Mouse (Mus musculus): ENCODE results near the gene Grm5. TPM values are rescaled to one million over a fixed set of nuclear protein-coding genes. Genes with fewer than 3 reads are reported as not detected.

The Grm5 gene
- polyA plus RNA-seq, 1 experiment, result not detected

GRCm38 (mm10) chr7:88096536-88097107 lies 512.7 kb downstream of the Grm5 start:
- WGBS, result 24% methylated on average over 1 of the region's 1 CpGs
- TF ChIP-seq CTCF (IDR thresholded peaks at IDR 0.05; ENCODE audit: extremely low read depth, insufficient read length, insufficient replicate concordance, low read depth, low read length), result no peak
- TF ChIP-seq POLR2A (IDR thresholded peaks at IDR 0.05; ENCODE audit: low read depth, low read length), result no peak
- no peak overlapping the region for H3K27ac ChIP-seq (ENCODE audit: insufficient read depth, low read depth, low read length)
- H3K27me3 ChIP-seq (ENCODE audit: control insufficient read depth, insufficient read depth, low read length), result no peaks in the 10 kb centered on the region
- H3K4me1 ChIP-seq (ENCODE audit: control insufficient read depth, insufficient read depth, insufficient read length, low read length), result no peaks in the 10 kb centered on the region
- H3K4me3 ChIP-seq (ENCODE audit: low read depth, low read length), result no peak overlapping the region
- no peaks in the 10 kb centered on the region for H3K36me3 ChIP-seq (ENCODE audit: control insufficient read depth, insufficient read depth, low read length)

GRCm38 (mm10) chr7:88097715-88098114 lies 513.7 kb downstream of the Grm5 start:
- TF ChIP-seq CTCF (IDR thresholded peaks at IDR 0.05; ENCODE audit: extremely low read depth, insufficient read length, insufficient replicate concordance, low read depth, low read length) (0 out of 2 replicates have a peak, but pooled peaks have one; percentile 21), POLR2A (IDR thresholded peaks at IDR 0.05; ENCODE audit: low read depth, low read length) (no peak)
- H3K27ac ChIP-seq (ENCODE audit: insufficient read depth, low read depth, low read length), result no peak overlapping the region

GRCm38 (mm10) chr7:88116724-88117409 lies 532.9 kb downstream of the Grm5 start:
- WGBS, result 60% methylated on average over 6 of the region's 6 CpGs
- H3K36me3 ChIP-seq (ENCODE audit: control insufficient read depth, insufficient read depth, low read length), result no peaks in the 10 kb centered on the region
- H3K4me3 ChIP-seq (ENCODE audit: low read depth, low read length), result no peak overlapping the region
- TF ChIP-seq POLR2A (IDR thresholded peaks at IDR 0.05; ENCODE audit: low read depth, low read length) (no peak), CTCF (IDR thresholded peaks at IDR 0.05; ENCODE audit: extremely low read depth, insufficient read length, insufficient replicate concordance, low read depth, low read length) (no peak)
- no peak overlapping the region for H3K27ac ChIP-seq (ENCODE audit: insufficient read depth, low read depth, low read length)
- H3K27me3 ChIP-seq (ENCODE audit: control insufficient read depth, insufficient read depth, low read length), result no peaks in the 10 kb centered on the region
- no peaks in the 10 kb centered on the region for H3K4me1 ChIP-seq (ENCODE audit: control insufficient read depth, insufficient read depth, insufficient read length, low read length)

More at GRCm38 (mm10) chr7:88097715-88098114, 513.7 kb downstream of the Grm5 start:
- H3K4me3 ChIP-seq (ENCODE audit: low read depth, low read length), result no peak overlapping the region
- WGBS, result 0% methylated on average over 1 of the region's 1 CpGs
- no peaks in the 10 kb centered on the region for H3K36me3 ChIP-seq (ENCODE audit: control insufficient read depth, insufficient read depth, low read length)
- no peaks in the 10 kb centered on the region for H3K4me1 ChIP-seq (ENCODE audit: control insufficient read depth, insufficient read depth, insufficient read length, low read length)
- no peaks in the 10 kb centered on the region for H3K27me3 ChIP-seq (ENCODE audit: control insufficient read depth, insufficient read depth, low read length)

- WGBS, result 79% methylated on average over 8 of the region's 8 CpGs
- no peaks in the 10 kb centered on the region for H3K36me3 ChIP-seq (ENCODE audit: control insufficient read depth, insufficient read depth, low read length)
- H3K4me3 ChIP-seq (ENCODE audit: low read depth, low read length), result no peak overlapping the region
- no peak overlapping the region for H3K27ac ChIP-seq (ENCODE audit: insufficient read depth, low read depth, low read length)
- no peak for TF ChIP-seq POLR2A (IDR thresholded peaks at IDR 0.05; ENCODE audit: low read depth, low read length)
- TF ChIP-seq CTCF (IDR thresholded peaks at IDR 0.05; ENCODE audit: extremely low read depth, insufficient read length, insufficient replicate concordance, low read depth, low read length), result no peak
- peaks cover 3% of the 10 kb centered on the region; the same call in 1 of the 2 replicates for H3K4me1 ChIP-seq (ENCODE audit: control insufficient read depth, insufficient read depth, insufficient read length, low read length)
- no peaks in the 10 kb centered on the region for H3K27me3 ChIP-seq (ENCODE audit: control insufficient read depth, insufficient read depth, low read length)
Measured at GRCm38 (mm10) chr7:88128080-88128848, 544.3 kb downstream of the Grm5 start.

- H3K27me3 ChIP-seq (ENCODE audit: control insufficient read depth, insufficient read depth, low read length), result no peaks in the 10 kb centered on the region
- H3K4me1 ChIP-seq (ENCODE audit: control insufficient read depth, insufficient read depth, insufficient read length, low read length), result peaks cover 3% of the 10 kb centered on the region; the same call in 1 of the 2 replicates
- 15% methylated on average over 41 of the region's 41 CpGs for whole genome bisulfite sequencing
- H3K4me3 ChIP-seq (ENCODE audit: low read depth, low read length), result peak overlapping the region; percentile 33
- H3K36me3 ChIP-seq (ENCODE audit: control insufficient read depth, insufficient read depth, low read length), result no peaks in the 10 kb centered on the region
- H3K27ac ChIP-seq (ENCODE audit: insufficient read depth, low read depth, low read length), result no peak overlapping the region
- no peak for TF ChIP-seq CTCF (IDR thresholded peaks at IDR 0.05; ENCODE audit: extremely low read depth, insufficient read length, insufficient replicate concordance, low read depth, low read length)
- no peak for TF ChIP-seq POLR2A (IDR thresholded peaks at IDR 0.05; ENCODE audit: low read depth, low read length)
Measured at GRCm38 (mm10) chr7:88129536-88130487, 545.8 kb downstream of the Grm5 start.

- Histone ChIP-seq H3K27ac (ENCODE audit: insufficient read depth, low read depth, low read length) (no peak overlapping the region), H3K4me3 (ENCODE audit: low read depth, low read length) (peak overlapping the region; percentile 33), H3K27me3 (ENCODE audit: control insufficient read depth, insufficient read depth, low read length) (no peaks in the 10 kb centered on the region), H3K4me1 (ENCODE audit: control insufficient read depth, insufficient read depth, insufficient read length, low read length) (peaks cover 3% of the 10 kb centered on the region; the same call in 1 of the 2 replicates), H3K36me3 (ENCODE audit: control insufficient read depth, insufficient read depth, low read length) (no peaks in the 10 kb centered on the region)
- WGBS, result 26% methylated on average over 22 of the region's 22 CpGs
- TF ChIP-seq CTCF (IDR thresholded peaks at IDR 0.05; ENCODE audit: extremely low read depth, insufficient read length, insufficient replicate concordance, low read depth, low read length) (no peak), POLR2A (IDR thresholded peaks at IDR 0.05; ENCODE audit: low read depth, low read length) (no peak)
Measured at GRCm38 (mm10) chr7:88130488-88130849, 546.5 kb downstream of the Grm5 start.
